Mouse (Mus musculus) T-cell, adult 2 months (primary cell): ENCODE results near the gene Trem2.
"Not testable (repeated sequence)": the region's sequence is repeated elsewhere in the genome, so short reads cannot be mapped to it uniquely, and the experiment has no call there.

ENCODE experiments used
- DNase-seq: peaks from one replicate; pipeline ENCODE4 v3.0.0; 2022; ENCODE audit warnings: low spot score

Gene Trem2

DNA sequence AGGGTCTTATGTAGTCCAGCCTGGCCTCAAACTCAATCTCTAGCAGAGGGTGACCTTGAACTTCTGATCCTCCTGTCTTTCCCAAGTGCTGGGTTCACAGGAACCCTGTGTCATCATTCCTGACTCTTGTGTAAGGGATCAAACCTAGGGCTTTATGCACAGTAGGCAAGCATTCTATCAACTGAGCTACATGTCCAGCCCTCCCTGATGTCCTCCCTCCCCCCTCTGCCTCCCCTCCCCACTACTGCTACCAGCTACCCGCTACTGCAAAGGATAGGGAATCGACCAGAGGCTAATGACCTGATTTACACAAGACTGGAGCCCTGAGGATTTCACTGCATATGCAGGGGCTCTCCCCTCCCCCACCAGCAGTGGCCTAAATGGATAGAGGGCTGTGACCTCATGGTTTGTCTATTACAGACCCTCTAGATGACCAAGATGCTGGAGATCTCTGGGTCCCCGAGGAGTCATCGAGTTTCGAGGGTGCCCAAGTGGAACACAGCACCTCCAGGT lies 4.5 kb downstream of the Trem2 start:
- DNase-seq, result no peak

DNA sequence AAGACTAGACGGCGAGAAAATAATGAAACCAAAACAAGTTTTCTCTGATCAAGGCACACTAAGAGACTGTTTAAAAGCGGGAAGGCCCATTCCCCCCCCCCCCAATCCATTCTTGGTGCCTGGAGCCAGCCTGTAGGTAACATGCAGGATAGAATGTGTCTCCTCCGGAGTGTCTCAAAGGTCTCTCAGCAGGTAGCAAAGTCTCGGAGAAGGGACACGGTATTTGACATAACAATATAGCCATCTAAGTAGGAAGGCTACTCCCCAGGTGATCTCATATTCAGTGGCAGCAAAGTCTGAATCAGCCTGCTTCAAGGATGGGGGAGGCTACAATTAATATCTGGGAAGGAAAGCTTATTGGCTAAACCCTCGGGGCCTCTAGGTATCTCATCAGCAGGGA lies 6.8 kb downstream of the Trem2 start:
- not testable (repeated sequence) for DNase-seq

DNA sequence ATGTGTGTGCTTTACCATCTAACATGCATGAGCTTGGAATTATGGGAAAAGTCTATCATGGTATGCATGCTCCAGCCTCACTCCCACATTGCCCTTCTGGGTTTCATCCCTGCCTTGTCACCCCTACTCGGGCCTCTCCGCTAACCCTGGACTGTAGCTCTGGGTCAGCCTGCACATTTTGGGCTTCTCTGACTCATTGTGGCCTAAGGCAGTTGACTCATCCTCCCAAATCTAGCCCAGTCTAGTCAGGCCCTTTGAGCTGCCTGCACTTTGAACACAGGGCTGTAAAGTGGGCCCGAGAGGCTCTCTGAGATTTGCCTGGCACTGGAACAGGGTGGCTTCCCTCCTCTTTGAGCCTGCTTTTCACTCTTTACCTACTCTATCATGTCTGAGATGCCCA lies 9.6 kb downstream of the Trem2 start:
- DNase-seq, result no peak

DNA sequence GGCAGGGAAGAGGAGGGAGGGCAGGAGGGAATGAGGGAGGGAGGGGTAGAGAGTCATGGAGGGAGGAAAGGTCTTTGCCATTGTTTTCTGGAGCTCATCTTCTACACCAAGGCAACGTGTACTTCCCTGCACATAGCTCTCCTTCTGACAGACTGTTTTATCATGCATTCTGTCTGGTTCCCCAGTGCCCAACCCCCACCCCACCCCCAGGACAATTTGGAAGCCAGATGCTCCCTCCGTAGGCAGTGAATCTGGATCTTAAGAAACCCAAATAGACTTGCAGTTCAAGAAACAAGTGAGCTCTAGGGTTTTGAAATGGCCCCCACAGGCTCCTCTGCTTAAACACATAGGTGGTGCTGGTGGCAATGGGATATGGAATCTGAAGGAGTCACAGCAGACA lies 11.7 kb downstream of the Trem2 start:
- DNase-seq, result no peak

DNA sequence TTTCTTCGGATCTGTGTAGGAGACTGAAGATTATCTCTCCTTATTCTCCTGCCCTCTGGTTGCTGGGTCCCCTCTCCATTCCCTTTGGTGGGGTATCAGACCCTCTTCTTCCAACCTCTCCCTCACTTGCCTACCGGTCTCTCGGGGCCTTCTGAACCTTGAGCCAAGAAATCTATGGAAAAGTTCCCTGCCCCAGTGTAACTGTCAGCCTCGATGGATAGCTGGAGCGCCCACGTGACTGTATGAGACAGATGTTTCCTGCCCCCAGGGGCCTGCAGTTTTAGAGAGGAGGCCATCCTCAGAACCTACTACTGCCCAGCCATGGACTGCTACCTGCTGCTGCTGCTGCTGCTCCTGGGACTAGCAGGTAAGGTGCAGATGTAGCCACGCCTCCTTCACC lies 13.4 kb downstream of the Trem2 start, which contains the start of gene Treml1:
Gene Treml1, plus strand, starts transcription at position 301 of the 400 bp plus-strand sequence.
- no peak for DNase-seq

DNA sequence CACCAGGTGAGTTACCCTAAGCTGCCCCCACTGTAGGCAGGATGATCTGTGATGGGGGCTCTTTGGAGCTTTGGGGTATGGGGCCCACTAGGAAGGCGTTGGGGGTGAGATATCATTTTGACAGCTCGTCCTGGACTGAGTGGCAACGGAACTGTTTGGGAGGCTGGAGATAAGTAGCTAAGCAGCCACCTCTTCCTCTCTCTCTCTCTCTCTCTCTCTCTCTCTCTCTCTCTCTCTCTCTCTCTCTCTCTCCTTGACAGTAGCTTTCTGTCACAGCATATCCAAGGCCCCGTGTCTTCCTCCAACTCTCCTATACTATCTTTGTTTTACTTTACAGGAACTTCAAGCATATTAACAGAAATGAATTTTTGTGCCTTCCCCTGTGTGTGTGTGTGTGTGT lies 14.3 kb downstream of the Trem2 start:
- no peak for DNase-seq

DNA sequence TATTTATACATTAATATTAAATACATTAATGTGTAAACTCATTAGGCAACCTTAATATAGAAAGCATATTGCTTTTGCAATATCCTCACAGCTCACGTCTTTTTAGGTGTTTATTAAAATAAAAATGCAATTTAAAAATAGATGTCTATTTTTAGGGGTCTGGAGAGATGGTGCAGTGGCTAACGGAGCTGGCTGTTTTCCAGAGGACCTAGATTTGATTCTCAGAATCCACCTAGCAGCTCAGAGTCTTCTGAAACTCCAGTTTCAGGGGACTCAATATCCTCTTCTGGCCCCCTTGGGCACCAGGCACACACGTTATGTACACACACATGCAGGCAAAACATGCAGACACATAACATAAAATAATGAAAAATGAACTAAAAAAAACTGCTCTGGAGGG lies 16.1 kb downstream of the Trem2 start:
- no peak for DNase-seq

DNA sequence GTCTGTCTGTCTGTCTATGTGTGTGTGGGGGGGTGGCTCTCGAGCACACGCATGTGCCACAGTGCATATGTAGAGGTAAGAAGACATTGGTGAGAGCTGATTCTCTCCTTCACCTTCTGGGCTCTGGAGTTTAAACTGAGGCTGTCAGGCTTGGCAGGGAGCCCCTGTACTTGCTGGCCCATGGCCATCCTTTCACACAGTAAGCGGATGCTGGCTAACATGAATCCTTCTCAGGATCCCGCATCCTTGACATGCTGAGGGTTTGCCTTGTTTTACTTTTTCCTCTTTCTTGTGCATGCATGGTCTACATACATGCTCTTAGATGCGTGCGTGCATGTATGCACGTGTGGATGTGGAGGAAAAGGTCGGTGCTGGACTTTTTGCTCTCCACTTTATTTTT lies 16.8 kb downstream of the Trem2 start:
- DNase-seq, result no peak

DNA sequence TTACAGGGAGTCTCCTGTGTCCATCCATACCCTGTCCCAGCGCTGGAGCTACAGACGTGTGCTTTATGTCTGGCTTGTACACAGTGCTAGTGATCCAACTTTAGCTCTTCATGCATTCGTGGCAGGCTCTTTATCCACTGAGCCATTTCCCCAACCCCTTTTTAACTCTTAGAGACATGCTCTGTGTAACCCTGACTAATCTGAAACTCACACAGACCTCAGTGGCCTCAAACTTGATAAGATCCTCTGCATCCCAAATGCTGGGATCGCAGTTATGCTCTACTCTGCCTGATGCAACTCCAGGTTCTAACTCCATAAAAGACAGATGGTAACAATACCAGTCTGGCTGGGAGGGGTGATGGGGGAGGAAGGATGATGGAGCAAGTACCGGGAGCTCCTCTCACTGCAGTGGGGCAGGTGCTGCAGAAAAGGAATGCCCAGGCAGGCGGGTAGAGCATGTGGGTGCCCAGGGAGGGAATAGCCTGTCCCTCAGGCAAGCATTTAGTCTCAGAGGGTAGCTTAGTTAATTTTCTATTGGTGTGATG lies 17.3 kb downstream of the Trem2 start:
- no peak for DNase-seq

DNA sequence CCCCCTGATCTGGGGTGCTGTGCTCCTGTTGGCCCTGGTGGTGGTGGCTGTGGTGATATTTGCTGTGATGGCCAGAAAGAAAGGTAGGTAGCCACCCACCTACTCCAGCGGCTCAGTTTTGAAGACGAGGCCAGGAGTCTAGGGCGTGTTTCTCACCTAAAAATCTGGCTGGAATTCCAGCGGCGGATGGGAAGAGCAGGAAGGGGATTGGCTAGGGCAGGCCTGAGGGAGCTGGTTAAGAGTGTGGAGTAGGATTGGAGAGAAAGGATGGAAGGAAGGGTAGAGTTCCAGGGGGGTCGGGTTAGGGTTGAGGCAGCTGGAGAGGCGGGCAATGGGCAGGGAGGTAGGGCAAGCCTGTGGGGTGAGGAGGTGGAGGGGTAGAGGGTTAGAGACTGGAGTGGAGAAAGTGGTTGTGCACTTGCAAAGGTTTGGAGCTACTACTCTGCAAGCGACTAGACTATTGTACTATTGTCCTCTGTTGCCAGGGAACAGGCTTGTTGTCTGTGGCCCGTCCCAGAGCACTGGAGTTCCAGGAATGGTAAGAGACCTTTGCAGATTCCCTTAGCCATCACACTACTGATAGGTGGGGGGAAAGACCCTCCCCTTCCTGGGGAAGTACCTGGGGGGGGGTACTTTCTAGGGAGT lies 19.4 kb downstream of the Trem2 start:
- no peak for DNase-seq

DNA sequence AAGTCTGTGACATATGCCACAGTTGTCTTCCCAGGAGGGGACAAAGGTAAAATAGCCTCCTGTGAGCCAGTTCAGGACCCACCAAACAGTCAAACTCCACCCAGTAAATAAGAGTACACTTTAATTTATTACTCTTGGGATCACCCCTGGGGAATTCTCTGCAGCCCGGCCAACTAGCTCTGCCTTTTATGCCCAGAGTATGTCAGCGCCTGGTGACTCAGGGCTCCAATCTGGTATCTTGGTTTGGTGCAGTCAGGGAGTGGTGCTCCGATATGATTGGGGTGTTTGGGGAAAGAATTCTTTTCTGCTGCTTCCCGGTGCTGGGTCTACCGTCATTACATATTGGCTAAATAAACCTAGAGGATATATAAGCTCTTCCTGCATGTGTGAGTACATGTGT lies 20.6 kb downstream of the Trem2 start:
- DNase-seq, result no peak

DNA sequence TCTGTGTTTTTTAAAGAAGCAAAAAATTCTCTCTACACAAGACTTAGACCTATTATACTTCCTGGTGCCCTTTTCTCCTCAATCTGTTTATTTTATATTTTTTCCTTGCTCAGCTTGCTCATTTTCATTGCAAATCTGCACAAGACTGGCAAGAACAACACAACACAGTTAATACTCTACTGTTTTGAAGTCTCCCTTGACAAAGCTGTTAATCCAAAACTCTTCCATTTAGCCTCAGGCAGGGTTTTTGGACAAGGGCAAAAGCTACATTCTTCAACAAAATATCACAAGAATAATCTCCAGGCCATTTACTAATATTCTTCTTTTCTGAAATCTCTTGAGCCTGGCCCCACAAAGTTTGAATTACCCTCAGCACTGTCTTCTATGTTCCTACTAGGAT lies 25.4 kb downstream of the Trem2 start:
- no peak for DNase-seq

DNA sequence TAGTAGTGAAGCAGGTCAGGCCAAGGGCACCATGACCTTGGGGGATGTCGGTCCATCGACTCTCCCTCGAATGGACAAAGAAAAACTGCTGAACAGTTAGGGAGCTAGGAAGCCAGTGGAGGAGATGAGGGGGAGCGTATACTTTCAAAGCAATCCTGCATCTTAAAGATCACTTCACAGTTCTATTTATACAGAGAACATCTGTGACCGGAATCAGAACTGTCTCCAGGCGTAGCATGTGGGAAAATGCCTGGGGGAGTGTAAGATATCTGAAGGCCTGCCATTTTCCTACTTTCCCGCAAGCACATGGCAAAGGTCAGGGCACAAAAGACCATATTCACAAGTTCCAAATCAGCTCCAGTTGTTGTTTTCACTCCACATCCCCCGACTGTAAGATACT lies 26.8 kb downstream of the Trem2 start:
- DNase-seq, result no peak

DNA sequence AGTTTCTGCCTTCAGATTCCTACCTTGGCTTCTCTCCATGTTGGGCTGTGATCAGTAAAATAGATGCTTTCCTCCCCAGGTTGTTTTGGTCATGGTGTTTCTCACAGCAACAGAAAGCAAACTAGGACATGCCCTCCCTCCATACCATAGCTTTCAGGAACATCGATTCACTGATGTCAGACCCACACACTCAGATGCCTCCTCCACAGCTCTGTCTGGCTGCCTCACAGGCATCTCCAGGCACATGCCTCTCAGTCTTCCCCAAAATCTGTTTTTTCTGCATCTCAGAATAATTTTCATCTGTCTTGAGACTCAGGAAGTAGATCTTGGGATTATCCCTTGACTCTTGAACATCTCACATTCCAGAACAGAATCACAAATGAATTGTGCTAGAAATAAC lies 29.9 kb downstream of the Trem2 start:
- no peak for DNase-seq

DNA sequence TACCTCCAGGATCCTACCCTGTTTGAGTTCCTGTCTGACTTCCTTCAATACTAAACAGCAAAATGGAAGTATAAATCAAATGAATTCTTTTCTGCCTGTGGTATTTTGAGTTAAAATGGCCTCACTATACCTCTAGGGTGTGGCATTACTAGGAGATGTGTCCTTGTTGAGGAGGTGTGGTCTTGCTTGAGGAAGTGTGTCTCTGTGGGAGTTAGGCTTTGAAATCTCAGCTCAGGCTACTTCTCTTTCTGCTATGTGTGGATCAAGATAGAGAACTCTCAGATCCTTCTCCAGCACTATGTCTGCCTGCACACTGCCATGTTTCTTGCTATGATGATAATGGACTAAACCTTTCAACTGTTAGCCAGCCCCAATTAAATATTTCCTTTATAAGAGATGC lies 32.8 kb downstream of the Trem2 start:
- no peak for DNase-seq

DNA sequence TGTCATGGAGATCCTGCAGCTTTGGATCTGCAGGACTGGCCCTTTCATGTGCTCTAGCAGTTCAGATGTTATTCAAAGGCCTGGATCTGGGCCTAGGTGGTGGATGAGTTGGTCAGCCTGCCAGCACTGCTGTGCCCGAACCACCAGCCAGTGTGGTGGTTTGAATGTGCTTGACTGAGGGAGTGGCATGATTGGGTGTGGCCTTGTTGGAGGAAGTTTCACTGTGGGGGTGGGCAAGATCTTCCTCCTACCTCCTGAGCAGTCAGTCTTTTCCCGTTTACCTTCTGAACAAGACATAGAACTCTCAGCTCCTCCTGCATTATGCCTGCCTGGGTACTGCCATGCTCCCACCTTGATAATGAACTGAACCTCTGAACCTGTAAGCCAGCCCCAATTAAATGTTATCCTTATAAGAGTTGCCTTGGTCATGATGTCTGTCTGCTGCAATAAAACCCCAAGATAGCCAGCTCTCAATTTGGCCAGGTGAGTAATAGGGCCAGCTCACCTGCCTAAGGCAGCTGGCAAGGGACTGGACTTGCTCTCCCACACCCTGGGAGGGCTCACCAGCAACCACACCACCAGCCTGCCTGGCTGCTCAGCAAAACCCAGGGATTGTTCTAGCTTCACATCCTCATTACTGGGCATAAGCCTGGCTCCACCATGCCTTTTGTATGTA lies 39.7 kb downstream of the Trem2 start:
- no peak for DNase-seq

DNA sequence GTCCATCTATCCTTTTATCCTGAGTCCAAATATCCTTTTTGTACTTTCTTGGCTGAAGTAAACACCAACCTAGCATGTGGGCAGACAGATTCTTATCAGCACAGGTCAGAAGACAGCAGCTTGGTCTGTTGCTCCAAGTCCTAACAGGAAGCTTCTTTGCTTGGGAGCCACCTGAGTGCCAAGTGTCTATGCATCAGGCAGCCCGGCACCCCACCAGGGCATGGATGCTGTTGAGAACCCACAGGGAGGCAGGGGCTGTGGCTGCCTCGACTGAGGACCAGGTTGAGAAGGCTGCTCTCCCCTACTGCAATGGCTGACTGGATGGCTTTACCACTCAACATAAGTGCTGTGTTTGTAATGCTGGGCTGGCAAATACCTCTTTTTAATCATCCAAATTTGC lies 42.5 kb downstream of the Trem2 start:
- DNase-seq, result no peak

DNA sequence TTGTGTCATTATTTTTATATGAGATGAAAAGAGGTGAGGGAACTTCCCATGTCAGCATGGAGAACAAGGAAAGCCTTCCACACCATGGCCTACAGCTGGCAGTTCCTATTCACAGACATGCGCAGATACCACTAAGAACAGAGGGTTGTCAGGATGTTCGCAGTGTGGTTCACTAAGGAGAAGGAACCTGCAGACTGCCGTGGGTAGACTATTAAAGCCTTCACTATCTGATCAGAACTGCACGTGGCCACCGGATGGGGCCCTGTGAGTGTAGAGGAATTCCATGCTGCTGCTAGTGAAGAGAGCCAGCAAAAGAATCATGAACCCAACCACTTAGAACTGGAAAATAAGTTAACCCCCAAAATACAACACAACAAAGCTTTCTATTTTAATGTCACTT lies 43.2 kb downstream of the Trem2 start:
- no peak for DNase-seq

DNA sequence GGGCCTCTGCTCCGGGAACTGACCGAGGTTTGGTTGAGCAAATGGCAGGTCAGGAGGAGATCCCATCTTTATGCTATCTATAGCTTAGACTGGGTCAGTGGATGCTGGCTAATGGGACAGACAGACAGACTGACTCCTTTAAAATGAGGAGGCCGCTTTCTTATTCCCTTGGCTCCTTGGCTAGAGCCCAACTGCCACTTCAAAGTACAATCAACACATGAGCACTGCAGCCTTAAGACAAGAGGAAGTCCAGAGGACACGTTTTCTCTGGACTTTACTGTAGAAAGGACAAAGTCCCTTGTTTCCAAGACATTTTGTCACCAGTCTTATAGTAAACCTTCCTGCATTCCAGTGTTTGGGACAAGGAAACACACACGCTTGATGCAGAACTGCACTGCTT lies 45.2 kb downstream of the Trem2 start:
- no peak for DNase-seq

DNA sequence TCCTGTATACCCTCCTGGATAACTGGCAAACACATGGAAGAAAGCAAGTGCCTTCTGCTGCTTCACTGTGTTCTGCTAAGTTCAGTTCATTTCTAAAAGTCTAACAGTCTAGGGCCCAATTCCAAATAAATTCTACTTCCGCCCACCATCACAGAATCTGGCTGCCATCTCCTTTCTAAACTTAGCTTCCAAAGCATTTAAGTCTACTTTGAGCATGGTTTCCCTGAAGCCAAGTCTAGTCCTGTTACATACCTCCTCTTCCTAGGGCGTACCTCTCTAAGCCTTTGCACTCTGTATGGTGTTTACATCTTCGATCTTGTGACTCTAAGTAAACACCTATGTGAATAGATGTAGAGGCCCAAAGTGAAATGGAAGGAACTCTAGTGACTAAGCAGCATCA lies 46.4 kb downstream of the Trem2 start:
- DNase-seq, result no peak

DNA sequence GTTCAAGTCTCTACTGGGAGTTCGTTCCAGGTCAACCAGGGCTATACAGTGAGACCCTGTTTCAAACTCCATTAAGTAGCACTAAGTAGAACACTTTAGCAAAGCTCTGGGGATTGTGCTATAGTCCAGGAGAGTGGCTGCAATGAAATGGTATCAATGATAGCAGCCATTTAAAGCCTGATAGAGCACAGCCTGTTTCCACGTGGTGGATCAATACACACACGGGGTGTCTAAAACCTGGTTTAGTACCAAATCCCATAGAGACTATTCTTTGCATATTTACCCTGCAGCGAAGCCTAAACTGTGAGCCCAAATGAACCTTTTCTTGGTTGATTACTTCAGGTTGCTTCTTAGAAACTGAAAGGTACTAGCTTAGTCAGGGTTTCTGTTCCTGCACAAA lies 55.5 kb downstream of the Trem2 start:
- DNase-seq, result no peak

DNA sequence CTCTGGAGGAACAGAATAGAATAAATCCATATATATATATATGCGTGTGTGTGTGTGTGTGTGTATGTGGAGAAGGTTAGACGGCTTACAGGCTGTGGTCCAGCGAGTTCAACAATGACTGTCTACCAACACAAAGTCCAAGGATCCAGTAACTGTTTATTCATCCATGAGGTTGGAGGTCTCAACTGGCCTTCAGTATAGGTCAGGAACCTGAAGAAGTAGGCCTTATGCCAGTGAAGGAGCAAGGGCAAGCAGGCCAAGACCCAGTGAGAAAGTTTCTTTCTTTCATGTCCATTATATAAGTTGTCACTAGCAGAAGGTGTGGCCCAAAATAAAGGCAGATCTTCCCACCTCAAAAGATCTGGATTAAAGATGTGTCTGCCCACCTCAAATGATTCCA lies 56.5 kb downstream of the Trem2 start:
- no peak for DNase-seq
